Mouse (Mus musculus) neural tube, embryonic 12.5 days (tissue): ENCODE results near the gene Katnal1. TPM values are rescaled to one million over a fixed set of nuclear protein-coding genes. Genes with fewer than 3 reads are reported as not detected.

Experiments used
- polyA plus RNA-seq: library from polyadenylated mRNA; unstranded; fragments of >200 nt; fragmentation: Nextera tagmentation; extraction: Ambion mirVana; gene quantifications from 2 replicates; pipeline ENCODE4 v1.2.1, GENCODE M21; 2016

Gene Katnal1
- polyA plus RNA-seq, 1 experiment from 2014 or later: 36.6 TPM

Other genes starting within 250 kb of the Katnal1 start
- 2.6 and 3.6 TPM in 2 replicates for gene Gm42791, start 65.8 kb upstream of the Katnal1 start, polyA plus RNA-seq